Mouse (Mus musculus) C2C12 (cell line): ENCODE measurements around the gene Cox17.

ENCODE experiments used
- CEBPB ChIP-seq: IDR thresholded peaks from one replicate; pipeline ENCODE4 v1.6.1; 2011; ENCODE audit warnings: low read depth, mild to moderate bottlenecking, control low read depth, moderate library complexity
- CTCF ChIP-seq: IDR thresholded peaks from one replicate; pipeline ENCODE4 v1.5.1; 2011; ENCODE audit not compliant: control insufficient read depth, insufficient read depth, insufficient read length
- MAX ChIP-seq: IDR thresholded peaks from one replicate; pipeline ENCODE4 v1.6.1; 2011; ENCODE audit warnings: mild to moderate bottlenecking, control low read depth
- MYOG ChIP-seq: IDR thresholded peaks from one replicate; pipeline ENCODE4 v1.6.1; 2011; ENCODE audit not compliant: control insufficient read depth, insufficient read length; ENCODE audit errors: extremely low read depth
- USF1 ChIP-seq: IDR thresholded peaks from one replicate; pipeline ENCODE4 v1.6.1; 2011; ENCODE audit warnings: low read depth, mild to moderate bottlenecking, control low read depth, moderate library complexity

- TF ChIP-seq CEBPB (no peak), CTCF (no peak), USF1 (no peak), MYOG (no peak), MAX (no peak)
These were observed 6.1 kb downstream of the Cox17 start for GRCm38 (mm10) chr16:38352851-38353250.
